12 mouse cellular contexts compared by ENCODE assay signal in genomic region chr2:43738562-43739112, GRCm38 (mm10). TPM values are rescaled to one million over a fixed set of nuclear protein-coding genes. Genes with fewer than 3 reads are reported as not detected.
DNase-seq lines count a peak whose midpoint lies in the region; ATAC-seq and TF ChIP-seq lines count a peak whose summit lies in the region.
"Had no signal": no experiment of that assay in that cellular context is flagged by ENCODE, and none has a peak within 500 bp of the region (broad histone marks: within the 10 kb centered on the region; RNA-seq: fewer than 3 reads in every experiment).

No protein-coding gene starts in this region.

- no peaks in the 10 kb centered on the region for H3K4me1 ChIP-seq in heart, embryonic 11.5 days (ENCODE audit: control insufficient read depth, insufficient read depth, low read length)
- H3K4me1 ChIP-seq in spleen, adult 2 months (ENCODE audit: control insufficient read depth, insufficient read depth, insufficient read length), result peaks cover 9% of the 10 kb centered on the region; the same call in 1 of the 2 replicates
- H3K4me1 ChIP-seq: forebrain, embryonic 15.5 days; limb, embryonic 15.5 days had no signal

- 0 out of 2 replicates have a peak, but pooled peaks have one; percentile 37 for TF ChIP-seq POLR2A in spleen, adult 2 months (IDR thresholded peaks at IDR 0.05; ENCODE audit: low read depth, low read length)

- peak; percentile 4 to 29 for DNase-seq in heart, adult 9 months (ENCODE audit: low spot score in 2 of 2)
- peak; percentile 76 for DNase-seq in CD4-positive, CD25-positive, alpha-beta regulatory T cell, adult 2 months (ENCODE audit: low read depth, low spot score)
- peak; percentile 57 to 58 for DNase-seq in spleen, adult 2 months (ENCODE audit: low read depth in 1 of 2, low spot score in 2 of 2)
- DNase-seq in urinary bladder, adult 2 months (ENCODE audit: low spot score), result no peak
- DNase-seq in left cerebral cortex, adult 8-10 months (ENCODE audit: low spot score in 2 of 2), result no peak
- DNase-seq in gastrocnemius, postnatal 25 days, result no peak
- DNase-seq: adrenal gland, adult 8-10 months had no signal

- no peak overlapping the region for H3K9ac ChIP-seq in heart, embryonic 11.5 days (ENCODE audit: low read depth, low read length)
- H3K9ac ChIP-seq: forebrain, embryonic 15.5 days; hindbrain, embryonic 14.5 days; limb, embryonic 15.5 days had no signal

- no peak overlapping the region for H3K4me2 ChIP-seq in heart, embryonic 11.5 days
- H3K4me2 ChIP-seq: forebrain, embryonic 15.5 days; hindbrain, embryonic 14.5 days; limb, embryonic 15.5 days had no signal

- WGBS in heart, embryonic 11.5 days (ENCODE audit: insufficient replicate concordance), result 75% methylated on average over 10 of the region's 10 CpGs
- 4% methylated on average over 10 of the region's 10 CpGs for WGBS in spleen, adult 2 months

- no peak for TF ChIP-seq CTCF in spleen, adult 2 months (IDR thresholded peaks at IDR 0.05; ENCODE audit: extremely low read depth, insufficient read depth, insufficient read length, insufficient replicate concordance)

- no peak overlapping the region for H3K27ac ChIP-seq in heart, embryonic 11.5 days (ENCODE audit: low read depth, low read length)
- H3K27ac ChIP-seq in spleen, adult 2 months (ENCODE audit: insufficient read depth, low read length), result peak overlapping the region; percentile 96
- H3K27ac ChIP-seq: forebrain, embryonic 15.5 days; hindbrain, embryonic 14.5 days; limb, embryonic 15.5 days had no signal

- H3K4me3 ChIP-seq in heart, embryonic 11.5 days (ENCODE audit: low read depth, low read length), result no peak overlapping the region
- peak overlapping the region; percentile 41; the same call in 1 of the 2 replicates for H3K4me3 ChIP-seq in spleen, adult 2 months (ENCODE audit: extremely low read depth, insufficient read depth, insufficient read length)
- H3K4me3 ChIP-seq: forebrain, embryonic 15.5 days; limb, embryonic 15.5 days had no signal

- H3K36me3 ChIP-seq in heart, embryonic 11.5 days (ENCODE audit: control insufficient read depth, insufficient read depth, low read length), result no peaks in the 10 kb centered on the region
- H3K36me3 ChIP-seq in spleen, adult 2 months (ENCODE audit: control insufficient read depth, insufficient read depth, low read length), result no peaks in the 10 kb centered on the region
- H3K36me3 ChIP-seq: forebrain, embryonic 15.5 days; limb, embryonic 15.5 days had no signal

- no peak for ATAC-seq in heart, embryonic 11.5 days (replicated peaks; ENCODE audit: insufficient number of reproducible peaks, low FRiP score, low TSS enrichment)
- ATAC-seq in inflammation-experienced regulatory T-cells, adult 6 months, result peak; percentile 77
- ATAC-seq: forebrain, embryonic 15.5 days had no signal

- no peaks in the 10 kb centered on the region for H3K9me3 ChIP-seq in heart, embryonic 11.5 days (replicated peaks; ENCODE audit: control insufficient read depth, low read length)
- H3K9me3 ChIP-seq: forebrain, embryonic 15.5 days; limb, embryonic 15.5 days had no signal

- no peaks in the 10 kb centered on the region for H3K27me3 ChIP-seq in heart, embryonic 11.5 days (ENCODE audit: control insufficient read depth, insufficient read depth, low read length)
- H3K27me3 ChIP-seq in spleen, adult 2 months (ENCODE audit: control insufficient read depth, insufficient read depth, low read length), result no peaks in the 10 kb centered on the region
- H3K27me3 ChIP-seq: forebrain, embryonic 15.5 days; limb, embryonic 15.5 days had no signal

RNA-seq across cellular contexts. Expression of gene Arhgap15, which starts 10.0 kb away (rescaled TPM):
- polyA plus RNA-seq in heart, embryonic 11.5 days (2014; fragmentation: Nextera tagmentation; extraction: Ambion mirVana), result 0.43 and 0.51 TPM in 2 replicates
- 100 to 1,000 TPM; 195 to 420 (median 351) TPM for polyA plus RNA-seq in inflammation-experienced regulatory T-cells, adult 6 months (2017; shearing (Covaris generic))
- 4.2 and 4.8 TPM in 2 replicates for polyA plus RNA-seq in spleen, adult 2 months (2012; rRNA removed)
- polyA plus RNA-seq in urinary bladder, adult 2 months (2012; rRNA removed), result 2.8 and 3.2 TPM in 2 replicates
- total RNA-seq in left cerebral cortex, adult 8-10 months (2022), result 1 to 10 TPM; 7.8 to 10.0 (median 8.8) TPM
- 1 to 10 TPM in 1 of 2 experiments, under 1 TPM in 1; 0.51 to 1.1 TPM for total RNA-seq in gastrocnemius, postnatal 25 days (2021)

Comparison
In these comparisons a context has a peak if more than half of its experiments do, and no peak if none do; other contexts are left out.
1. DNase-seq: peak in heart, adult 9 months (2 of 2), CD4-positive, CD25-positive, alpha-beta regulatory T cell, adult 2 months (single experiment) and spleen, adult 2 months (2 of 2); none in urinary bladder, adult 2 months (single experiment), left cerebral cortex, adult 8-10 months (0 of 2) and gastrocnemius, postnatal 25 days (single experiment).
2. RNA of gene Arhgap15, which starts 10.0 kb away (polyA plus RNA-seq): 195 to 420 TPM in inflammation-experienced regulatory T-cells, adult 6 months; 4.2 to 4.8 TPM in spleen, adult 2 months, 2.8 to 3.2 TPM in urinary bladder, adult 2 months and 0.43 to 0.51 TPM in heart, embryonic 11.5 days; every median in the first group is over 10 times any median in the second.